Mouse (Mus musculus) midbrain, embryonic 13.5 days (tissue): ENCODE results near the gene Sap25. TPM values are rescaled to one million over a fixed set of nuclear protein-coding genes. Genes with fewer than 3 reads are reported as not detected.

Experiments
- ATAC-seq: fragments of 200-750 bp; cut with Nextera tagmentation; 2 replicates; pipeline ENCODE4 v1.8.0; 2017; ENCODE audit warnings: mild to moderate bottlenecking, moderate TSS enrichment, moderate library complexity
- H3K27ac ChIP-seq: fragments of 300-500 bp; sonication (generic); 2 replicates; pipeline ENCODE4 v1.5.1; 2015; ENCODE audit warnings: inconsistent platforms, mild to moderate bottlenecking, moderate library complexity
- H3K27me3 ChIP-seq: fragments of 300-500 bp; sonication (generic); 2 replicates; pipeline ENCODE4 v1.6.1; 2015; ENCODE audit warnings: mild to moderate bottlenecking, inconsistent platforms
- H3K36me3 ChIP-seq: fragments of 300-500 bp; sonication (generic); 2 replicates; pipeline ENCODE4 v1.6.1; 2015; ENCODE audit warnings: mild to moderate bottlenecking, inconsistent platforms
- H3K4me1 ChIP-seq: fragments of 300-500 bp; sonication (generic); replicated peaks from 2 replicates; pipeline ENCODE4 v1.6.1; 2015; ENCODE audit warnings: inconsistent platforms
- H3K4me2 ChIP-seq: fragments of 300-500 bp; sonication (generic); replicated peaks from 2 replicates; pipeline ENCODE4 v1.6.1; 2015; ENCODE audit warnings: moderate library complexity, mild to moderate bottlenecking, inconsistent platforms
- H3K4me3 ChIP-seq: fragments of 300-500 bp; sonication (generic); replicated peaks from 2 replicates; pipeline ENCODE4 v1.5.1; 2015; ENCODE audit warnings: mild to moderate bottlenecking, inconsistent platforms
- H3K9ac ChIP-seq: fragments of 300-500 bp; sonication (generic); replicated peaks from 2 replicates; pipeline ENCODE4 v1.6.1; 2015; ENCODE audit warnings: mild to moderate bottlenecking, inconsistent platforms
- H3K9me3 ChIP-seq: fragments of 300-500 bp; sonication (generic); 2 replicates; pipeline ENCODE4 v1.6.1; 2016; ENCODE audit warnings: mild to moderate bottlenecking, inconsistent platforms
- WGBS: fragments of 180-500 bp; shearing (Covaris S2); methylation state at CpG from one replicate; pipeline ENCODE4 v1.1.7; 2015; 5-methylcytosine and 5-hydroxymethylcytosine counted together
- polyA plus RNA-seq: library from polyadenylated mRNA; unstranded; fragments of >200 nt; fragmentation: Nextera tagmentation; extraction: Ambion mirVana; gene quantifications from 2 replicates; pipeline ENCODE4 v1.2.1, GENCODE M21; 2015

Gene Sap25
- 2.7 and 10.9 TPM in 2 replicates for polyA plus RNA-seq

DNA sequence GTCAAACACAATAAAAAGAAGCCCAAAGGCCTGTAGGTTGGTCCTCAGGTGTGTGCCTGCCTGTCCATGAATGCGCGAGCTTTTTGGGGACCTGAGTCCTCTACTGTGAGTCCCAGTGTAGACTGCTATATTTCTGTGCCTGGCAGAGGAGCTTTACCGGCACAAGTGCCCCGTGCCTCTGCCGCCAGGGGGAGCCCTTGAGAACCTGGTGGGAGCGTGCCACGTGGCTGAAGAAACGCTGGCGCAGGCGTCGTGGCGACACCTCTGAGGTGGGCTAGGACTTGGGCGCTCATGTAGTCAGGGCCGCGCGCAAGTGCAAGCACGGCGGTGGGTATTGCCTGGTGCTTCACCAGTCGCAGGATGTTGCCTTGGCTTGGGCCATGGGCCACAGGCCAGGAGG lies at the start of gene Sap25:
Sap25 (plus strand) TSS at position 281 of the 400 bp plus-strand sequence.
- peaks cover 34% of the 10 kb centered on the region for H3K27me3 ChIP-seq
- no peaks in the 10 kb centered on the region for H3K9me3 ChIP-seq
- WGBS: 88% methylated on average over 19 of the region's 19 CpGs
- H3K4me1 ChIP-seq: peaks cover 10% of the 10 kb centered on the region
- no peak within 1 kb of the TSS for H3K27ac ChIP-seq
- H3K36me3 ChIP-seq: peaks cover 66% of the 10 kb centered on the region
- H3K9ac ChIP-seq: no peak within 1 kb of the TSS
- ATAC-seq: no peak
- no peak within 1 kb of the TSS for H3K4me3 ChIP-seq
- no peak within 1 kb of the TSS for H3K4me2 ChIP-seq

DNA sequence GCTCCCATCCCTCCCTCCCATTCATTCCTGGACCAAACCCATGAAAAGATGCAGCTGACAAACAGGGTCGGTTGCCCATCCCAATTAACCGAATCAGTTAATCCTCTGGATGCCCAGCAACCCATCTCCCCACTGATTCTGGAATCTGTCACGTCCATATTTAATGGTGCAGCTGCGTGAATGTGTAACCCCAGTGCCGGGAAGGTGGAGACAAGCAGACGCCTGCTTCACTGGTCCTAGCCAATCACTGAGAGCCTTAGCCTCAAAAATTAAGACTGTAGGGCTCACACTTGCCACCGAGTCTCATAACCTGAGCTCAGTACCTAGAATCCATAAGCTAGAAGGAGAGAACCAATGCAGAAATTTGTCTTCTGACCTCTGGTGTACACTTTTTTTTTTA lies 45.2 kb upstream of the Sap25 start:
- Histone ChIP-seq H3K9ac (no peak overlapping the region), H3K27ac (no peak overlapping the region), H3K9me3 (no peaks in the 10 kb centered on the region), H3K4me3 (no peak overlapping the region), H3K36me3 (peaks cover 15% of the 10 kb centered on the region), H3K4me1 (peaks cover 14% of the 10 kb centered on the region), H3K4me2 (no peak overlapping the region), H3K27me3 (no peaks in the 10 kb centered on the region)
- no peak for ATAC-seq
- 68% methylated on average over 7 of the region's 7 CpGs for WGBS

DNA sequence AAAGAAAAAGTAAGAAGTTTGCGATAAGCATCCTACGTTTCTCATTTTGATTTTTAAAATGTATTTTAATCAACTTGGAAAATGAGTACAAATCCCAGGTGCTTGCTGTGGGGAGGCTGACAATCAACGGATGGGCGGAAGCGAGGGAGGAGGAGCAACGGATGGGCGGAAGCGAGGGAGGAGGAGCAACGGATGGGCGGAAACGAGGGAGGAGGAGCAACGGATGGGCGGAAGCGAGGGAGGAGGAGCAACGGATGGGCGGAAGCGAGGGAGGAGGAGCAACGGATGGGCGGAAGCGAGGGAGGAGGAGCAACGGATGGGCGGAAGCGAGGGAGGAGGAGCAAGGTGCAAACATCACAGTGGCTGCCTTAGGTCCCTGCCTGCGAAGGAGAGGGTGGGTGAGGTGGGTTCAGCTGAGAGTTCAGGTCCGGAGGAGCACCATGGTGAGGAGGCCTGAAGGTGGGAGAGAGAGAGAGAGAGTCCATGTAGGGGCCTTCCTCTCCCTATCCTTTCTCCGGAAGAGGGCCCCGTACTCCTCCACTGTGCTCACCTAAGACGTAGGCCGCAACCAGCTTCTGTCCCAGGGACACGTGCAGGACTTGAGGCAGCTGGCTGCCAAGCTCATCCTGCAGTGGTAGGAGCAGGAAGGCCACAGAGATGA lies 44.4 kb upstream of the Sap25 start:
- H3K9ac ChIP-seq: no peak overlapping the region

DNA sequence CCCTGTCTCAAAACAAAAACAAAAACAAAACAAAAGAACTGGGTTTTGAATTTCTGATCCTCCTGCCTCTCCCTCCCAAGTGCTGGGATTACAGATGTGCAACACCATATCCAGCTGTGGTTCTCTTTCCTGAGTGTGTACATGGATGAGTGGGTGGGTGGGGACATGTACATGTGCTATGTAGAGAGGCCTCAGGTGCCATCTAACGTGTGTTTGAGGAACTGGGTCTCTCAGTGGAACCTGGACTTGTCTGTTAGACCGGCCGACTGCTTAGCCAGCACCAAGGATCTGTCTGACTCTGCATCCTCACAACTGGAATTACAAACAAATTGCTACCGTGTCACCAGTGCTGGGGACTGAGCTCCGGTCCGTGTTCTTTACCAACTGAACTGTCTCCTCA lies 43.5 kb upstream of the Sap25 start:
- Histone ChIP-seq H3K9ac (no peak overlapping the region), H3K27ac (no peak overlapping the region), H3K4me2 (no peak overlapping the region), H3K9me3 (no peaks in the 10 kb centered on the region), H3K4me3 (no peak overlapping the region), H3K36me3 (peaks cover 15% of the 10 kb centered on the region), H3K27me3 (no peaks in the 10 kb centered on the region), H3K4me1 (peaks cover 27% of the 10 kb centered on the region)
- whole genome bisulfite sequencing: 95% methylated on average over 6 of the region's 6 CpGs
- ATAC-seq: no peak

More for the DNA sequence above, 44.4 kb upstream of the Sap25 start:
- Histone ChIP-seq H3K27me3 (no peaks in the 10 kb centered on the region), H3K36me3 (peaks cover 15% of the 10 kb centered on the region), H3K27ac (no peak overlapping the region), H3K9me3 (no peaks in the 10 kb centered on the region), H3K4me3 (0 out of 2 replicates have a peak overlapping the region, but pooled peaks have one; percentile 15), H3K4me2 (peak overlapping the region; percentile 38), H3K4me1 (peaks cover 18% of the 10 kb centered on the region)
- no peak for ATAC-seq
- WGBS: 32% methylated on average over 30 of the region's 30 CpGs

DNA sequence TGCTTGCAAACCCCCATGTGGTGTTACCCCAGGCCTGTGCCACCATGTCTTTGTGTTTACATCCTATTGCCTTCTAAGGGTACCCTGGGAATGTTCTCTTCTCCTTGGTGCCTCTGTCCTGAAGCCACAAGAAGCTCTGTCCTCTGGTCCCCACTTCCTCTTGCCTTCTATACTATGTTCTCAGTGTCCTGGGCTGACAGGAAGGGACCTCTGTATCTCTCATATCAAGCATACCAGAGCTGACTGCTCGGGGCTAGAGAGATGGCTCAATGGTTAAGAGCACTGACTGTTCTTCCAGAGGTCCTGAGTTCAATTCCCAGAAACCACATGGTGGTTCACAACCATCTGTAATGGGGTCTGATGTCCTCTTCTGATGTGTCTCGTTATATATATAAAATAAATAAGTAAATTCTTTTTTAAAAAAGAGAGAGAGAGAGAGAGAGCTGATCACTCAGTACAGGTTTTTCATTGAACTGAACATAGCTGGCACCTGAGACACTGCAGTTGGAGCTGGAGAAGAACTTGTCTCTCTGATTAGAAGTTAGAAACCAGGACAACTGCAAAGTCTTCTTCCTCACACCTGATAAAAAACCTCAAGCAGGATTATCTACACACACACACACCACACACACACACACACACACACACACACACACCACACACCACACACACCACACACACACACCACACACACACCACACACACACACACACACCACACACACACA lies 42.9 kb upstream of the Sap25 start:
- peaks cover 15% of the 10 kb centered on the region for H3K36me3 ChIP-seq
- no peak overlapping the region for H3K4me3 ChIP-seq
- no peak for ATAC-seq
- 92% methylated on average over 2 of the region's 2 CpGs for WGBS
- no peak overlapping the region for H3K27ac ChIP-seq
- no peak overlapping the region for H3K9ac ChIP-seq
- no peaks in the 10 kb centered on the region for H3K9me3 ChIP-seq
- H3K27me3 ChIP-seq: no peaks in the 10 kb centered on the region
- H3K4me2 ChIP-seq: no peak overlapping the region
- H3K4me1 ChIP-seq: peaks cover 34% of the 10 kb centered on the region

DNA sequence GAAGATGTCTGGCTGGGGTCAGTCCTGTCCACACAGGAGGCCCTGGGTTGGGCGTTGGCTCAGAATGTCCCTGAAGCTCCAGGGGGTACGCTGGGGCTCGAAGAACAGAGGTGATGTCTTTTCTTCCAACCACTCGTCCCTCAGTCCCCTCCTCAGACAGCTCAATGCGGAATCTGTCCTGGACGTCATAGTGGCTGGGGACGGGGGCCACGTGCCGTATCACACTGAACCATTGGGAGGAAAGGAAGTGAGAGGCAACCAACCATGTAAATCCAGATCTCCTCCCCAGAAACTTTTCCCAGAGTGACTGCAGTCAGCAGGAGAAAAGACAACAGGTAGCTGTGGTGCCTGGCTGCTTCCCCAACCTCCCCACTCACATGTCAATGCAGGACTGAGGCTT lies 41.5 kb upstream of the Sap25 start:
- Histone ChIP-seq H3K4me1 (peaks cover 42% of the 10 kb centered on the region), H3K9me3 (no peaks in the 10 kb centered on the region), H3K9ac (peak overlapping the region; percentile 82), H3K27ac (peak overlapping the region; percentile 84; the same call in 1 of the 2 replicates), H3K4me2 (peak overlapping the region; percentile 87), H3K4me3 (peak overlapping the region; percentile 69), H3K36me3 (peaks cover 15% of the 10 kb centered on the region), H3K27me3 (no peaks in the 10 kb centered on the region)
- 61% methylated on average over 9 of the region's 9 CpGs for WGBS
- ATAC-seq: no peak

DNA sequence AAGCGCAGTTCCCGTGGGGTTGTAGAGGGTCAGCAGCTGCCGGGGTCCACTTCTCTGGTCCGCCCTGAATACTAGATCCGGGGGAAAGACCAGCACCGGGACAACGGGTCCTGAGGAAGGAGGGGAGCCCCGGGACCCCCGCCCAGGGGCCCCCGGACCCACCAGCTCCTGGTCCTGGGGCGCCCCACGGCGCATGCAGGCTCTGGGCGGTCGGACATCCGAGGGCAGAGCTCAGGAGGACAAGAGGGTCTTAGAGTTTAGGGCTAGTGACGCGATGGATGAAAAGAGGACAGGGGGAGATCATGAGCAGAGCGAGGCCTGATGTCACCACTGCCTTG lies 40.9 kb upstream of the Sap25 start:
- Histone ChIP-seq H3K4me2 (peak overlapping the region; percentile 87), H3K36me3 (peaks cover 15% of the 10 kb centered on the region), H3K4me1 (peaks cover 42% of the 10 kb centered on the region), H3K27me3 (no peaks in the 10 kb centered on the region), H3K4me3 (peak overlapping the region; percentile 69), H3K9me3 (no peaks in the 10 kb centered on the region), H3K27ac (peak overlapping the region; percentile 84), H3K9ac (peak overlapping the region; percentile 82)
- ATAC-seq: no peak; the same call in 1 of the 2 replicates
- WGBS: 2% methylated on average over 19 of the region's 19 CpGs

DNA sequence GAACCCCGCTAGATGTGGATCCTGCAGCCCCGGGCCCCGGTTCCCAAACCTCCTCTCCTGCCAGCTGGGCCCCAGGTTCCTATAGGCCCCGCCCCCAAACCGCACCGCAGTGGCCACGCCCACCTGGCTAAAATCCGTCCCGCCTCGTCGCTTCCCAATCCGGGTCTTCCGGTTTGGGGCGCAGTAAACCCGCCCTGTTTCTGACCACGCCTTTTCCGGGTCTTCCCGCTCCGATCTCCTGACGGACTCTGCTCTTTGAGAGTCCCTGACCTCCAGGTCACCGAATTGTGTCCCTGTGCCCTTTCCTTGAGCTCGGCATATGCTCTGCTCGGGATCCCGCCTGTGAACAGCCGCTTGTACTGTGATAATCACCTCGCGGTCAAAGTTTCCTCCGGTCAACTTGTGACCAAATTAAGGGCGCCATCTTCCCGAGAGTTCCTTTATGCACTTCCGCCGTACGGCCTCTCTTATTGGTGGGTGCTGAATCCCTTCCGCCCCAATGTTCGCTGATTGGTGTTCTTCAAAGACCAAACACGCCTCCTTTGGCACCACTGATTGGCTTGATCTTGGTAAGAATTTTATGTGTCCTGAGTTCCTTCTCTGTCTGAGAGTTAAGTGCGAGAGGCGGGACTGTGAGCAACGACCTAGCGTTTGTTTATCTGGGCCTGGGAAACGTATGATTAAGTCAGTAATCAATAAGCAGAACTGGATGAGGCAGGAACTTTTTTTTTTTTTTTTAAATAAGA lies 40.3 kb upstream of the Sap25 start, which contains the start of gene Mospd3:
Mospd3 (minus strand) TSS at position 440 of the 746 bp plus-strand sequence.
- Histone ChIP-seq H3K36me3 (peaks cover 15% of the 10 kb centered on the region), H3K9ac (peak within 1 kb of the TSS; percentile 82), H3K27me3 (no peaks in the 10 kb centered on the region), H3K4me1 (peaks cover 42% of the 10 kb centered on the region), H3K4me3 (peak within 1 kb of the TSS; percentile 69), H3K9me3 (no peaks in the 10 kb centered on the region), H3K4me2 (peak within 1 kb of the TSS; percentile 87), H3K27ac (peak within 1 kb of the TSS; percentile 84)
- WGBS: under 1% methylated on average over 41 of the region's 41 CpGs
- ATAC-seq: peak; percentile 96

DNA sequence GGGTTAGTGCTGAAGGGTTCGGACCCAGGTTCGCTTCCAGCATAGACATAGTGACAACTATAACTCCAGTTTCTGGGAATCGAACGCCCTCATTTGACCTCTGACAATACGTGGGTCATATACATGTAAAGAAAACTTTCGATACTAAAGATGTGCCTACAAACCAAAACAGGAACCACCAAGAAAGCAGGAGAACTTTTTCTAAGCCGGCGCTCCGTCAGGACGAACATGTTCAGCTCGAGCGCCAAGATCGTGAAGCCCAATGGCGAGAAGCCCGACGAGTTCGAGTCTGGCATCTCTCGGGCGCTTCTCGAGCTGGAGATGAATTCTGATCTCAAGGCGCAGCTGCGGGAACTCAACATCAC lies 39.8 kb upstream of the Sap25 start:
- peaks cover 42% of the 10 kb centered on the region for H3K4me1 ChIP-seq
- H3K27me3 ChIP-seq: no peaks in the 10 kb centered on the region
- peak overlapping the region; percentile 63 for H3K9ac ChIP-seq
- H3K4me3 ChIP-seq: peak overlapping the region; percentile 69
- peaks cover 15% of the 10 kb centered on the region for H3K36me3 ChIP-seq
- no peak overlapping the region for H3K27ac ChIP-seq
- H3K9me3 ChIP-seq: no peaks in the 10 kb centered on the region
- under 1% methylated on average over 22 of the region's 22 CpGs for WGBS
- ATAC-seq: no peak
- peak overlapping the region; percentile 87 for H3K4me2 ChIP-seq

DNA sequence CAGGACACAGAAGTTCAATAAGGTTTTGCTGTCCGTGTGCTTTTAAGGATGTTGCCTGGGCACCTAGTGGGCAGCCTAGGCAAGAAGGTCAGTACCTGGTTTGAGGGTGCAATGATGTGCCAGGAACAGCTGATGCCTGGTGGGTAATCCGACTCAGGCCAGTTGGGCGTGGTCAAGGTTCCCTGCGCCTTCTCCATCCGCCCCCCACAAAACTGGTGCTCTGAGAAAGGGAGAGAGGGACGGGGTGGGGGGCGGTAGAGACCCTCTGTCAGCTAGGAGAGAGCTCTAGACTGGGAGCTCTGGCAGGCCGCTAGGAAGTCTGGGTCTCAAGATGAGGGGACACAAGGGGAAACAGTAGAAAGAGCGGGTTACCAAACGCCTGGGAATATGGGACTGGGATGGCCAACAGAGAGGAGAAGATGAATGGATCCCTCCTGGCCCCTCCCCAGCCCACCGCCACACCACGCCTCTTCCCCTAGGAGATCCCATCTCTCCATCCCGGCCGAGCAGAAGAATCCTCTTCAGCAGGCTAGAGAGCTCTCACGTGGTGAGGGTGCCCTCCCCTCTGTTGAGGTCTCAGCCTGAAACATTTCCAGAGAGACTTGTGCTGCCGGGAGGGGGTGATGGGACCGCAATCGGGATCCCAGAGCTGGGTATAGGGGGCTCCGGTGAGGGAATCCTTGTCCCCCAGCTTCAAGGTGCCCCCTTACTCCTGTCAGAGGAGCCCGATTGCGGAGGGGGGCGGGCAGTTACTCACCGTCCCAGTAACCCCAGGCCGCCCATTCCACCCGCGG lies 33.1 kb upstream of the Sap25 start:
- H3K36me3 ChIP-seq: no peaks in the 10 kb centered on the region
- H3K4me3 ChIP-seq: no peak overlapping the region
- peak overlapping the region; percentile 36 for H3K4me2 ChIP-seq
- peaks cover 29% of the 10 kb centered on the region for H3K27me3 ChIP-seq
- ATAC-seq: no peak
- no peaks in the 10 kb centered on the region for H3K9me3 ChIP-seq
- H3K27ac ChIP-seq: no peak overlapping the region
- H3K4me1 ChIP-seq: peaks cover 48% of the 10 kb centered on the region
- H3K9ac ChIP-seq: peak overlapping the region; percentile 39
- 9% methylated on average over 26 of the region's 26 CpGs for WGBS

DNA sequence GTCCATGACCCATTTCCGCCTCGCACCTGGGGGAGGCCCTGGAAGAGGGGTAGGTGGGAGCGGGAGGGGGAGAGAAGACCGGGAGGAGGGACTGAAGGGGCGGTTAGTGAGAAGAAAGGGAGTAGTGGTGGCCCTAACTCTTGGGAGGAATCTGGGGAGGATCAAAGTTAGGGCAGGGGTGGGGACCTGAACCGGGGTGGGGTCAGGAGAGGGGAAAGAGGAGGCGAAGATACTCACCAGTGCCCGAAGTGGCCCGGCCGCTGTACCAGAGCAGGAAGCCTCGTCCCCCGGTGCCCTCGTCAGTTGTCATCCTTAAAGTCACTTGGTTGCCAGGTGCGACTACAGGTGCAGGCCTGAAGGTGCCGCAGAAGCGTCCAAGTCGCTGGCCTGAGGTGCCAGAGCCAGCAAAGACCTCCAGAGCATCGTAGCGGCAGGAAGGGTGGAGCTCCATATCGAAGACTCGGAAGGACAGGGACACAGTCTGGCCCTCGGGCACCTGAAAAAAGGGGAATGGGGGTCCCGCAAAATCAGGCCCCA lies 32.4 kb upstream of the Sap25 start:
- 19% methylated on average over 23 of the region's 23 CpGs for WGBS
- Histone ChIP-seq H3K9ac (peak overlapping the region; percentile 39; the same call in 1 of the 2 replicates), H3K9me3 (no peaks in the 10 kb centered on the region), H3K4me1 (peaks cover 43% of the 10 kb centered on the region), H3K27ac (no peak overlapping the region), H3K4me3 (no peak overlapping the region), H3K27me3 (peaks cover 29% of the 10 kb centered on the region), H3K4me2 (peak overlapping the region; percentile 36), H3K36me3 (no peaks in the 10 kb centered on the region)
- ATAC-seq: no peak
